Mouse (Mus musculus) small intestine, adult 2 months (tissue): ENCODE measurements around the gene Wbp4. TPM values are rescaled to one million over a fixed set of nuclear protein-coding genes. Genes with fewer than 3 reads are reported as not detected.
"Not testable (repeated sequence)": the region's sequence is repeated elsewhere in the genome, so short reads cannot be mapped to it uniquely, and the experiment has no call there.

Experiments
- H3K27ac ChIP-seq: fragments of 200-500 bp; 2 replicates; pipeline ENCODE4 v1.5.1; 2012; ENCODE audit warnings: low read depth, low read length, control low read depth, inconsistent platforms; ENCODE audit not compliant: insufficient read depth
- H3K27me3 ChIP-seq: fragments of 200-500 bp; 2 replicates; pipeline ENCODE4 v1.6.1; 2012; ENCODE audit warnings: mild to moderate bottlenecking, moderate library complexity, low read length, inconsistent platforms; ENCODE audit not compliant: control insufficient read depth, insufficient read depth
- H3K36me3 ChIP-seq: fragments of 200-500 bp; 2 replicates; pipeline ENCODE4 v1.6.1; 2012; ENCODE audit warnings: mild to moderate bottlenecking, low read length, control low read depth, inconsistent platforms; ENCODE audit not compliant: control insufficient read depth, insufficient read depth
- H3K4me1 ChIP-seq: fragments of 200-500 bp; 2 replicates; pipeline ENCODE4 v1.6.1; 2012; ENCODE audit warnings: low read length, inconsistent platforms, mixed read lengths; ENCODE audit not compliant: control insufficient read depth, insufficient read depth, insufficient read length
- H3K4me3 ChIP-seq: fragments of 200-500 bp; 2 replicates; pipeline ENCODE4 v1.5.1; 2012; ENCODE audit warnings: low read depth, mild to moderate bottlenecking, control low read depth, inconsistent platforms, low read length, moderate library complexity
- CTCF ChIP-seq: fragments of 200-500 bp; IDR thresholded peaks from 2 replicates; pipeline ENCODE4 v1.5.1; 2012; ENCODE audit warnings: low read depth, mild to moderate bottlenecking, control low read depth, inconsistent platforms, low read length, moderate library complexity, mixed read lengths; ENCODE audit not compliant: insufficient replicate concordance, insufficient read length; ENCODE audit errors: extremely low read depth
- POLR2A ChIP-seq: fragments of 200-500 bp; IDR thresholded peaks from 2 replicates; pipeline ENCODE4 v1.6.1; 2012; ENCODE audit warnings: low read depth, mild to moderate bottlenecking, control low read depth, inconsistent platforms, low read length, moderate library complexity
- WGBS: fragments of 180-500 bp; shearing (Covaris S2); methylation state at CpG from one replicate; pipeline ENCODE4 v1.1.7; 2018; 5-methylcytosine and 5-hydroxymethylcytosine counted together
- polyA plus RNA-seq: library from polyadenylated mRNA; depleted of rRNA; stranded (reverse); fragments of >200 nt; gene quantifications from 2 replicates; pipeline ENCODE4 v1.2.3, GENCODE M21; 2012

Wbp4 gene
- polyA plus RNA-seq, 1 experiment, result 2.0 TPM

DNA sequence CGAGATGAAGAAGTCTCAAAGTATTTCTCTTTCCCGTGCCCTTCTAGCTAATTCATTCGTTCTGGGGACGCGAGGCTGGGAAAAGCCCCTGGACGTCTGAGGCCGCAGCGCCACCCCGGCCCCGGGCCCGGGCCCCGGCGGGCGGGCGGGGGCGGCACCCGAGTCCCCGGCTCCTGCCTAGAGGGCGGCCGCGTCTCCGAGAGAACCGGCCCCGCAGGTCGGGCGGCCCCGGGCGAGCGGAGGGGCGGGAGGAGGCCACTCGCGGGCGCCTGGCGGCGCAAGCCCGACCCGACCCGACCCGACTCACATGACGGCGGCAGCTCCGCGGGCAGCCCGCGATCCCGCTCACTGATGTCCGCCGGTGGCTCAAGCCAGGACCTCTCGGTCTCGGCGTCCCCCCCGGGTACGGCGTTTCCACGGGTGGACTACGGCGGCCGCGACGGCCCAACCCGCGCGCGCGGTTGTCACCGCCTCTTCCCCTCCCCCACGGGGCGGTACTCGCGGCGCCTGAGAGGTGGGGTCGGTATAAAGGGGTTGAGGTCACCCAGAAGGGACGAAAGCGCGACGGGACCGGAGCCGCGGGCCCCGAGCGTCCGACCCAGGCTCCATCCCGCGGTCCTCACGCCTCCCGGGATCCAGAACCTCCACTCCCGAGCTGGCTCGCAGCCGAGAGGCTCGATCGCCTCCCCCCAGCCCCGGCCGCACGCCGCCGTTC, 539 bp downstream of the Wbp4 start, which contains the start of gene Elf1:
Gene Elf1, plus strand, starts transcription at position 571 of the 715 bp plus-strand sequence.
- Histone ChIP-seq H3K4me3 (peak within 1 kb of the TSS; percentile 85), H3K27ac (peak within 1 kb of the TSS; percentile 100), H3K4me1 (peaks cover 7% of the 10 kb centered on the region), H3K36me3 (peaks cover 4% of the 10 kb centered on the region; the same call in 1 of the 2 replicates), H3K27me3 (no peaks in the 10 kb centered on the region)
- TF ChIP-seq POLR2A (peak; percentile 98), CTCF (no peak)
- under 1% methylated on average over 77 of the region's 96 CpGs for WGBS

DNA sequence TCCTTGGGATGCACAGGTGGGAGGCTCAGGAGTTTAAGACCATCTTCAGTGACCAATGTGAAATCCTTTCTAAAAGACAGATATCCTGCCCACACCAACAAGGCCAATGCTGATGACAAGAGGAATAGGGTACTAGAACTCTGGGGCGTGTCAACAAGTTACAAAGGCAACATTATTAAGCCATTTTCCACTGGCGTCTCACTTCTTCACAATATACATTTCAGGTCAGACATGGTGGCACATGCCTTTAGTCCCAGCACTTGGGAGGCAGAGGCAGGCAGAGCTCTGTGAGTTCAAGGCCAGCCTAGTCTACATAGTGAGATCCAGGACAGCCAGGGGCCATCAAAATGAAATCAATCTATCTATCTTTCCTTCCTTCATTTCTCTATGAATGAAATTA, 7.9 kb downstream of the Wbp4 start:
- WGBS, result 89% methylated on average over 2 of the region's 2 CpGs
- H3K4me3 ChIP-seq, result no peak overlapping the region
- no peaks in the 10 kb centered on the region for H3K4me1 ChIP-seq
- TF ChIP-seq CTCF (no peak), POLR2A (no peak)
- H3K27me3 ChIP-seq, result no peaks in the 10 kb centered on the region
- H3K36me3 ChIP-seq, result peaks cover 49% of the 10 kb centered on the region
- no peak overlapping the region for H3K27ac ChIP-seq

DNA sequence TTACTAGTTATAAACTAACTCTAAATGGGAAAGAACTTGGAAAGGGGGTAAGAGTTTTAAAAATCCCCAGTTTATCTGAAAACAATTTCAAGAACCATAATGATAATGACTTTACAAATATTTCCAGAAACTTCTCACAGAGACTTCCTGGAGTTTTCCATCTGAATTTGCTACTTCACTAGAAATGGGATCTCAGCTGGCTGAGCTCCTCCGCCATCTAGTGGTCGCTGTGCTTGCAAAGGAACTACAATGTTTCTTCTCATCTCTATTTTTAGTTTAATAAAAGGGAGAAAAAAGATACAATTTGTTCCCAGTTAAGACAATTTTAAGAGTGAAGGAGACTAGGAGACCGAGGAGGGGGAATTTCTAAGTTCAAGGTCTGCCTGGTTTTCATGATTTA, 13.7 kb downstream of the Wbp4 start:
- peak; percentile 76; the same call in 1 of the 2 replicates for TF ChIP-seq CTCF
- TF ChIP-seq POLR2A, result no peak
- no peak overlapping the region for H3K27ac ChIP-seq
- H3K4me1 ChIP-seq, result no peaks in the 10 kb centered on the region
- no peak overlapping the region for H3K4me3 ChIP-seq
- H3K36me3 ChIP-seq, result peaks cover 53% of the 10 kb centered on the region
- 20% methylated on average over 3 of the region's 3 CpGs for WGBS
- H3K27me3 ChIP-seq, result no peaks in the 10 kb centered on the region

DNA sequence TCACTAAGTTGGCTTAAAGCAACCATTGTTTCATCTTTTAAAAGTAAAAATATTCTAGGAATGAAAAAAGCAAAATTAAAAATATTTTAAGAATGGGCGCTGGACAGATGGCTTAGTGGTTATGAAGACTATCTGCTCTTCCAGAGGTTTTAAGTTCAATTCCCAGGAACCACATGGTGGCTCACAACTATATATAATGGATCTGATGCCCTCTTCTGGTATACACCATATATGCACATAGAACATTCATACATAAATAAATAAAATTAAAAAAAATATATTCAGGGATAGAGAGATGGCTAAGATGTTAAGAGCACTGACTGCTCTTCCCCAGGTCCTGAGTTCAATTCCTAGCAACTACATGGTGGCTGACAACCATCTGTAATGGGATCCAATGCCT, 15.7 kb downstream of the Wbp4 start:
- Histone ChIP-seq H3K4me1 (no peaks in the 10 kb centered on the region), H3K27ac (no peak overlapping the region), H3K4me3 (no peak overlapping the region), H3K36me3 (peaks cover 50% of the 10 kb centered on the region), H3K27me3 (no peaks in the 10 kb centered on the region)
- TF ChIP-seq CTCF (no peak), POLR2A (no peak)
- 84% methylated on average over 1 of the region's 1 CpGs for WGBS

DNA sequence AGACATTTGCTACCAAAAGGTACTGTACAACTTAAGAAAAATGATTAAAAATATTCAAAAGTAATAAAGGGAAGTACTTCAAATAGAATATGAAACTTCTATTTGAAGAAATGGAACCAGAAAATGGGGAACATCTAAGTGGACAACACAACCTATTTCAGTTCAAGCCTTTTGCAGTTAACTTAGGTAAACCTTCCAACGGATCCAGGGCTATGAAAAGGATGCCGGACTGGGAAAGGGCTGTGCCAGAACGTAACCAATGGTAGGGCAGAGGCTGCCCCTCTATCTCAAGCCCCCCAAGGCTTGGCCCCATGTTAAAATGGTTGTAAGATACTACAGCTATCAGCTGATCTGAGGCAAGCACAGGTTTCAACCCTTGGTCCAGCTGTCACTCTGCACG, 20.3 kb downstream of the Wbp4 start:
- H3K4me3 ChIP-seq, result no peak overlapping the region
- 90% methylated on average over 4 of the region's 4 CpGs for WGBS
- H3K27ac ChIP-seq, result no peak overlapping the region
- peaks cover 30% of the 10 kb centered on the region for H3K36me3 ChIP-seq
- H3K27me3 ChIP-seq, result no peaks in the 10 kb centered on the region
- H3K4me1 ChIP-seq, result no peaks in the 10 kb centered on the region
- TF ChIP-seq CTCF (no peak), POLR2A (no peak)

DNA sequence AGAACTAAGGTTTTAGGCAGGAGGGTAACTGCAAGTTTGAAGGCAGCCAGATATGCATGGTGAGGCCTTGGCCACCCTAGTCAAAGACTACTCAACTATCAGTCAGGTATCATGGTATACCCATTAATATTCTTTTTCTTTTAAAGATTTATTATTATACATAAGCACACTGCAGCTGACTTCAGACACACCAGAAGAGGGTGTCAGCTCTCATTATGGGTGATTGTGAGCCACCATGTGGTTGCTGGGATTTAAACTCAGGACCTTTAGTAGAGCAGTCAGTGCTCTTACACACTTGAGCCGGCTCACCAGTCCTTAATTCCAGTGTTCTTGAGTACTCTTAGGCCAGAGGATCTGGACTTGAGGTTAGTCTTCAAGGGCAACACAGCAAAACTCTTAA, 20.9 kb downstream of the Wbp4 start:
- no peak for TF ChIP-seq POLR2A
- TF ChIP-seq CTCF, result no peak
- H3K4me1 ChIP-seq, result no peaks in the 10 kb centered on the region
- H3K36me3 ChIP-seq, result peaks cover 25% of the 10 kb centered on the region
- no peak overlapping the region for H3K27ac ChIP-seq
- H3K4me3 ChIP-seq, result no peak overlapping the region
- 84% methylated on average over 1 of the region's 1 CpGs for WGBS
- H3K27me3 ChIP-seq, result no peaks in the 10 kb centered on the region

DNA sequence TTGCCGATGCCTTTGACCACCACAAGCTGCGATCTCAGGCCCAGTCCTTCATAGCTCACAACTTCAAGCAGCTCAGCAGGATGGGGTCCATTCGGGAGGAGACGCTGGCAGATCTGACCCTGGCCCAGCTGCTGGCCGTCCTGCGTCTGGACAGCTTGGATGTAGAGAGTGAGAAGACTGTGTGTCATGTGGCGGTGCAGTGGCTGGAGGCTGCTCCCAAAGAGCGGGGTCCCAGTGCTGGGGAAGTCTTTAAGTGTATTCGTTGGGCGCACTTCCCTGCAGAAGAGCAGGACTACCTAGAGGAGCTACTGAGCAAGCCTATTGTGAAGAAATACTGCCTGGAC, 28.8 kb downstream of the Wbp4 start:
- not testable (repeated sequence) for H3K36me3 ChIP-seq, H3K4me3 ChIP-seq, H3K4me1 ChIP-seq, H3K27me3 ChIP-seq, H3K27ac ChIP-seq
- 96% methylated on average over 9 of the region's 10 CpGs for WGBS

DNA sequence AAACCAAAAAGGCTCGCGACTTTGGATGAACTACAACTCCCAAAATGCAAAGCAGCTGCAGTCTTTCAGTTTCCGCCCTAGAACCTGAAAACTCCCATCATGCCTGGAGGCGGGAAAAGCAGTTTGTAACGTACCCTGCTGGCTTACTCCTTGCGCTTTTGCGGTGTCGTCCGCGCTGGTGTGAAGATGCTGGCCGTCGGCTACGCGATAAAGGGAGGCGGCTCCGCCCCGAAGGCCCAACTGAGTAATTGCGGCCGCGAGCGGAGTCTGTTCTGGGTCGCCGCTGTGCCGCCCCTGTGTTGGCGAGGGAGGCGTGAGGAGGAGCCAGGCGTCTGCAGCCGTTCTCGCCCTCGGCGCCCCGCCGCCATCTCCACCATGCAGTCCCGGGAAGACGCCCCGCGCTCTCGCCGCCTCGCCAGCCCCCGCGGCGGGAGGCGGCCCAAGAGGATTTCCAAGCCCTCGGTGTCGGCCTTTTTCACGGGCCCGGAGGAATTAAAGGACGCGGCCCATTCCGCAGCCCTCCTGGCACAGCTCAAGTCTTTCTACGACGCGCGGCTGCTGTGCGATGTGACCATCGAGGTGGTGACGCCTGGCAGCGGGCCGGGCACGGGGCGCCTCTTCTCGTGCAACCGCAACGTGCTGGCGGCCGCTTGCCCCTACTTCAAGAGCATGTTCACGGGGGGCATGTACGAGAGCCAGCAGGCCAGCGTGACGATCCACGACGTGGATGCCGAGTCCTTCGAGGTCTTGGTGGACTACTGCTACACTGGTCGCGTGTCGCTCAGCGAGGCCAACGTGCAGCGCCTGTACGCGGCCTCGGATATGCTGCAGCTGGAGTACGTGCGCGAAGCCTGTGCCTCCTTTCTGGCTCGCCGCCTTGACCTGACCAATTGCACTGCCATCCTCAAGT, 29.4 kb downstream of the Wbp4 start, which contains the start of gene Kbtbd6:
Gene Kbtbd6, plus strand, starts transcription at position 155 of the 910 bp plus-strand sequence.
- peak within 1 kb of the TSS; percentile 72 for H3K4me3 ChIP-seq
- 14% methylated on average over 43 of the region's 89 CpGs for WGBS
- H3K36me3 ChIP-seq, H3K4me1 ChIP-seq, H3K27ac ChIP-seq, H3K27me3 ChIP-seq: not testable (repeated sequence)
